Mouse (Mus musculus) bone marrow macrophage, adult 2 months (primary cell): ENCODE measurements around the gene Exoc7. TPM values are rescaled to one million over a fixed set of nuclear protein-coding genes. Genes with fewer than 3 reads are reported as not detected.
"Not testable (repeated sequence)": the region's sequence is repeated elsewhere in the genome, so short reads cannot be mapped to it uniquely, and the experiment has no call there.

Experiments
- H3K27ac ChIP-seq: 2 replicates; pipeline ENCODE4 v1.5.1; 2012; ENCODE audit warnings: low read depth, low read length; ENCODE audit not compliant: insufficient read depth
- H3K4me1 ChIP-seq: 2 replicates; pipeline ENCODE4 v1.6.1; 2012; ENCODE audit warnings: low read length; ENCODE audit not compliant: control insufficient read depth, insufficient read depth
- H3K4me3 ChIP-seq: 2 replicates; pipeline ENCODE4 v1.5.1; 2012; ENCODE audit warnings: mild to moderate bottlenecking, low read length, moderate library complexity; ENCODE audit not compliant: insufficient read depth
- CTCF ChIP-seq: IDR thresholded peaks from 2 replicates; pipeline ENCODE4 v1.5.1; 2012; ENCODE audit warnings: low read depth, mild to moderate bottlenecking, low read length, moderate library complexity
- POLR2A ChIP-seq: IDR thresholded peaks from 2 replicates; pipeline ENCODE4 v1.6.1; 2012; ENCODE audit warnings: mild to moderate bottlenecking, low read depth, low read length, borderline replicate concordance
- polyA plus RNA-seq: library from polyadenylated mRNA; stranded (reverse); fragments of >200 nt; gene quantifications from 2 replicates; pipeline ENCODE4 v1.2.4, GENCODE M21; 2012; ENCODE audit not compliant: missing spikeins, insufficient read depth, insufficient read length

Gene Exoc7
- polyA plus RNA-seq, 1 experiment: 88.2 TPM

DNA sequence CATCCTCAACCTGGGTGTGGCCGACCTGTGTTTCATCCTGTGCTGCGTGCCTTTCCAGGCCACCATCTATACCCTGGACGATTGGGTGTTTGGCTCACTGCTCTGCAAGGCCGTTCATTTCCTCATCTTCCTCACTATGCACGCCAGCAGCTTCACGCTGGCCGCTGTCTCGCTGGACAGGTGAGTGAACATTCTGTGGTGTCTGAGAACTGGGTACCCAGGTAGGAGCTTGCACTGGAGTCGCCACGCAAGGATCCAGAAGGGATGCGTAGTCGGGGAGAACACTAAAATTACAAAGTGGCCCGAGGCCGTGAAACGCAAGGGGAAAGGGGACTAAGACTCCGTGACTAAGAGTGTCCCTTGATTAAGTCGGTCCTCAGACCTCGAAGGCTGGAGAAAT, 25.4 kb downstream of the Exoc7 start:
- H3K4me3 ChIP-seq: peak overlapping the region; percentile 42
- H3K27ac ChIP-seq: no peak overlapping the region
- H3K4me1 ChIP-seq: peaks cover 9% of the 10 kb centered on the region; the same call in 1 of the 2 replicates
- TF ChIP-seq POLR2A (no peak), CTCF (no peak)

GRCm38 (mm10) chr11:116280751-116281663, 26.0 kb downstream of the Exoc7 start, which contains the start of gene Galr2:
Galr2 (plus strand) TSS chr11:116280939.
- Histone ChIP-seq H3K27ac (no peak within 1 kb of the TSS), H3K4me3 (peak within 1 kb of the TSS; percentile 42), H3K4me1 (peaks cover 9% of the 10 kb centered on the region; the same call in 1 of the 2 replicates)
- no peak for TF ChIP-seq POLR2A
- no peak for TF ChIP-seq CTCF

- not testable (repeated sequence) for H3K27ac ChIP-seq, H3K4me3 ChIP-seq
- H3K4me1 ChIP-seq: peaks cover 16% of the 10 kb centered on the region
Measured at GRCm38 (mm10) chr11:116277184-116277583, 29.8 kb downstream of the Exoc7 start.

DNA sequence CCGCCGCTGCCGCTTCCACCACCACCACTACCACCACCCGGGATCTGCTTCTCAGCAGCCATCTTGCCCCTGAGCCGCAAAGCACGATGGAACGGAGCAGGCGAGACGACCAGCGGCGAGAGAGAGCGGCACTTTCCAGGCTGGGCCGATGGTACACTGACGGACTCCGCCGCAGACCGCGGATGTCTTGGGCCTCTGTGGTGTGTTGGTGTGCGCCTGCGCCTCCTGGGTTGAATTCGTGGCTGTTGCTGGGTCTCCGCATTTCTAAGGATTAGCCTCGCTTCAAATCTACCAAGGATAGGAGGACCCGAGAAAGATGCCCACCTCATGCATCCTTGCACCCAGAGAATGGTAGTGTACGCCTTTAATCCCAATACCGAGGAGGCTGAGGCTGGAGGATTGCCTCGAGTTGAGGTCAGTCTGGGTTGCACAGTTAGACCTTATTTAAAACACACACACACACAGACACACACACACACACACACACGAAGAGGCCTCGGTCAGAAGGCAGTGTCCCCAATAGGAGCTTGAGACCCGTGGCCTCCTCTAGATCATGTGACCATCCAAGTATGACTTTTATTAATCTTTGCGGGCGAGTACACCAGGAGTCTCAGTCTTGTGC, 32.9 kb downstream of the Exoc7 start, which contains the start of gene Srp68:
Gene Srp68 (minus strand): TSS at position 173 of the 622 bp plus-strand sequence.
- H3K4me1 ChIP-seq: peaks cover 10% of the 10 kb centered on the region
- H3K4me3 ChIP-seq: peak within 1 kb of the TSS; percentile 95
- peak within 1 kb of the TSS; percentile 91 for H3K27ac ChIP-seq
- no peak for TF ChIP-seq CTCF
- TF ChIP-seq POLR2A: no peak

- H3K27ac ChIP-seq: peak overlapping the region; percentile 91
- peak overlapping the region; percentile 95 for H3K4me3 ChIP-seq
- peaks cover 10% of the 10 kb centered on the region for H3K4me1 ChIP-seq
- TF ChIP-seq CTCF (no peak), POLR2A (no peak)
Measured at GRCm38 (mm10) chr11:116273469-116274044, 33.5 kb downstream of the Exoc7 start.

DNA sequence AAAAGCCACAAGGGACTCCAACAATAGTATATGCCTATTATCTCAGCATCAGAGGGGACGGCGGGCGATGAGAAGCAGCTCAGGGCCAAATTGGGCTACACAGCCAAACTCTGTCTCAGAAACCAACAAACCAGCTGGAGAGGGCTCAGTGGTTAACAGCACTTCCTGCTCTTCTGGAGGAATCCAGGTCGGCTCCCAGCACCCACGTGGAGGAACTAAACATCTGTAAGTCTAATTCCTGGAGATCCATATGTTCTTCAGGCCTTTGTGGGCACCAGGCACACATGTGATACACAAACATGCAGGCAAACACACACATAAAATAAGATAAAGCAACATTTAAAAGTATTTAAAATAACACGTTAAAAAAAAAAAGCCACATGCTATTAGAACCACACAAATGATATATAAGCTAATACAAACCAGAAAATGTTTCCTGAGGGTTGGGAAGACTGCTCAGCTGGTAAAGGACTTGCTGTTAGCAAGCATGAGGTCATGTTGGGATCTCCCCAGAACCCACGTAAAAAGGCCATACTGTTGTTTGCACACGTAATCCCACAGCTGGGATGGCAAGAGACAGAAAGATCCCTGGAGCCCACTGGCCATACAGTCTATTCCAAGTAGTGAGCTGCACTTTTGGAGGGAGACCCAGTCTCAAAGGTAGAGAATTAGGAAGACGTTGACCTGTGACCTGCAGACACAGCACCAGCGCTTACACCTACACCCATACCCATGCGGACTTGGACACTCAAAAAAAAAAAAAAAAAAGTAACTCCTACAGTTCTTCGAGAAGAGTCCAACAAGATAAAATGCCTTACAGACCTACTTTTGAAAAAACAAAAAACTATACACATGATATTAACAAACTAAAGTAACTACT, 34.2 kb downstream of the Exoc7 start:
- TF ChIP-seq CTCF (no peak), POLR2A (no peak)
- no peak overlapping the region for H3K27ac ChIP-seq
- H3K4me1 ChIP-seq: peaks cover 10% of the 10 kb centered on the region

DNA sequence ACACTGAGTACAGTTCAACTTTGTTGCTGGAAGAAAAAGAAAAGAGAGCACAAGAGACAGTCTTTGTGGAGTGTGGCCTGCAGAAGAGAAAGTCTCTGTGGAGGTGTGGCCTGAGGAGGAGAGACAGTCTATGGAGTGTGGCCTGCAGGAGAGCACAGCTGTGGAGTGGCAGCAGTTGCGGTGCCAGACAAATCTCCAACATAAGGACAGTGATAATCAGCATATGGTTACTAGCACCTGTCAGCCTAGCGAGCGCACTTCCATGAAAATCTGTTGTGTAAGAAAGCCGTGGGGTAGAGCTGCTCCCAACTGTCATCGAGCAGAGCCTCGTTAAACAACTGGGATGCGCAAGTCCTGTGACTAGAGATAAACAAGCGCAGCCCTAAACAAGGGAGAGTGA, 37.5 kb downstream of the Exoc7 start:
- no peak overlapping the region for H3K4me3 ChIP-seq
- H3K27ac ChIP-seq: no peak overlapping the region
- peaks cover 11% of the 10 kb centered on the region for H3K4me1 ChIP-seq
- TF ChIP-seq POLR2A (no peak), CTCF (no peak)

More for the DNA sequence above, 34.2 kb downstream of the Exoc7 start:
- H3K4me3 ChIP-seq: peak overlapping the region; percentile 95

GRCm38 (mm10) chr11:116268313-116268712, 38.7 kb downstream of the Exoc7 start:
- Histone ChIP-seq H3K27ac (no peak overlapping the region), H3K4me3 (no peak overlapping the region), H3K4me1 (peaks cover 11% of the 10 kb centered on the region)
- TF ChIP-seq CTCF (no peak), POLR2A (no peak)

- no peak overlapping the region for H3K4me3 ChIP-seq
- no peak for TF ChIP-seq POLR2A
- TF ChIP-seq CTCF: no peak
- peaks cover 10% of the 10 kb centered on the region for H3K4me1 ChIP-seq
Measured at GRCm38 (mm10) chr11:116267637-116268036, 39.4 kb downstream of the Exoc7 start.

More at GRCm38 (mm10) chr11:116267637-116268036, 39.4 kb downstream of the Exoc7 start:
- no peak overlapping the region for H3K27ac ChIP-seq
